Mouse (Mus musculus) liver, adult 2 months (tissue): ENCODE measurements around the gene Fen1. TPM values are rescaled to one million over a fixed set of nuclear protein-coding genes. Genes with fewer than 3 reads are reported as not detected.

Experiments
- DNase-seq: peaks from one replicate; pipeline ENCODE4 v3.0.0-alpha.2; 2011; ENCODE audit warnings: low read depth, low spot score; ENCODE audit errors: extremely low read depth
- H3K27ac ChIP-seq: fragments of 200-500 bp; replicated peaks from 2 replicates; pipeline ENCODE4 v1.5.1; 2012; ENCODE audit warnings: low read depth, mild to moderate bottlenecking, control low read depth, inconsistent platforms, low read length; ENCODE audit not compliant: insufficient read depth
- H3K27me3 ChIP-seq: fragments of 200-500 bp; 2 replicates; pipeline ENCODE4 v1.6.1; 2012; ENCODE audit warnings: mild to moderate bottlenecking, moderate library complexity, low read length, inconsistent platforms; ENCODE audit not compliant: control insufficient read depth, insufficient read depth
- H3K36me3 ChIP-seq: fragments of 200-500 bp; 2 replicates; pipeline ENCODE4 v1.6.1; 2012; ENCODE audit warnings: low read length, inconsistent platforms; ENCODE audit not compliant: control insufficient read depth, insufficient read depth
- H3K4me1 ChIP-seq: fragments of 200-500 bp; 2 replicates; pipeline ENCODE4 v1.6.1; 2011; ENCODE audit warnings: low read length; ENCODE audit not compliant: control insufficient read depth, insufficient read depth
- H3K4me3 ChIP-seq: fragments of 200-500 bp; 2 replicates; pipeline ENCODE4 v1.5.1; 2011; ENCODE audit warnings: low read depth, mild to moderate bottlenecking, control low read depth, low read length, moderate library complexity; ENCODE audit not compliant: insufficient read depth
- H3K79me2 ChIP-seq: fragments of 200-500 bp; 2 replicates; pipeline ENCODE4 v1.6.1; 2012; ENCODE audit warnings: inconsistent platforms, mild to moderate bottlenecking, low read length, moderate library complexity; ENCODE audit not compliant: control insufficient read depth, insufficient read depth
- H3K9ac ChIP-seq: fragments of 200-500 bp; 2 replicates; pipeline ENCODE4 v1.6.1; 2012; ENCODE audit warnings: low read depth, mild to moderate bottlenecking, control low read depth, inconsistent platforms, low read length
- CTCF ChIP-seq: fragments of 200-500 bp; IDR thresholded peaks from 2 replicates; pipeline ENCODE4 v1.5.1; 2011; ENCODE audit warnings: low read depth, low read length, control low read depth
- POLR2A ChIP-seq: fragments of 200-500 bp; IDR thresholded peaks from 2 replicates; pipeline ENCODE4 v1.6.1; 2011; ENCODE audit warnings: low read length, control low read depth; ENCODE audit not compliant: insufficient read depth; ENCODE audit errors: extremely low read depth
- WGBS: fragments of 180-500 bp; shearing (Covaris S2); methylation state at CpG from one replicate; pipeline ENCODE4 v1.1.7; 2018; 5-methylcytosine and 5-hydroxymethylcytosine counted together
- polyA plus RNA-seq: library from polyadenylated mRNA; depleted of rRNA; stranded (reverse); fragments of >200 nt; gene quantifications from 2 replicates; pipeline ENCODE4 v1.2.3, GENCODE M21; 2012
- total RNA-seq: library from RNA; depleted of rRNA; stranded (reverse); fragments of >200 nt; gene quantifications from 2 replicates; pipeline ENCODE4 v1.2.3, GENCODE M21; 2014

The Fen1 gene
- total and polyA plus RNA-seq, 2 experiments, result 2.5 to 3.0 TPM

DNA sequence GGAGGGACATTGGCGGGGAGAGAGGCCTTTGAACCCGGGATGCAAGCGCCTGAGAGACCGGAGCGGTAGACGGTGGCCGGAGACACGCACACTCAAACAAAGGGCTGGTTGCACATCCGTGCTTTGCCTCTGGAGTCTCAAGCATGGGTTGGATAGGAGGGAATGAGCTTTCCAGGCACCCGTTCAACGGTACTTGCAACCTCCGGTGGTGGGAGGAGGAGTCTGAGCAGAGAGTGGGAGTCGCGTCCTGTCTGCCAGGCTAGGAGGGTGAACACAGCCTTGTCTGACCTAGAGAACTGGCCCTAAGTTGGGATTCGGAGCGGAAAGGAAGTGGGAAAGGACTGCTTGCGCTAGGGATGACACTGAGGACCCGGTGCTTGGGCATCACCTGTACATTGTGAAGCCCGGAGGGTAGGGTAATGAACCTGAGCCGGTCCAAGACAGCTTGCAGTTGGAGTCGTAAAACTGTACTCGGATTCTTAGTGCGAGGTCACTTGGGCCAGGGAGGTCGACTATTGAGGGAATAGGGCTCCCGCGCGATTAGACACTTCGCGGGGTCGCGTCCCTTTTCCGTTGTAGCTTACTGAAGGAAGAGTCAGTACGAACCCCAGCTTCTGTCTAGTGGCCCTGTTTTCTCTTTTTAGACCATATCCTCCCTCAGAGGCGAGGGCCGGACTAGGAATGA lies 20.5 kb downstream of the Fen1 start:
- WGBS, result under 1% methylated on average over 35 of the region's 35 CpGs
- Histone ChIP-seq H3K36me3 (peaks cover 22% of the 10 kb centered on the region; the same call in 1 of the 2 replicates), H3K4me3 (peak overlapping the region; percentile 80), H3K4me1 (peaks cover 34% of the 10 kb centered on the region), H3K27ac (peak overlapping the region; percentile 89), H3K9ac (peak overlapping the region; percentile 91), H3K27me3 (no peaks in the 10 kb centered on the region), H3K79me2 (peaks cover 9% of the 10 kb centered on the region; the same call in 1 of the 2 replicates)
- DNase-seq, result peak; percentile 85
- TF ChIP-seq POLR2A (no peak), CTCF (no peak)

DNA sequence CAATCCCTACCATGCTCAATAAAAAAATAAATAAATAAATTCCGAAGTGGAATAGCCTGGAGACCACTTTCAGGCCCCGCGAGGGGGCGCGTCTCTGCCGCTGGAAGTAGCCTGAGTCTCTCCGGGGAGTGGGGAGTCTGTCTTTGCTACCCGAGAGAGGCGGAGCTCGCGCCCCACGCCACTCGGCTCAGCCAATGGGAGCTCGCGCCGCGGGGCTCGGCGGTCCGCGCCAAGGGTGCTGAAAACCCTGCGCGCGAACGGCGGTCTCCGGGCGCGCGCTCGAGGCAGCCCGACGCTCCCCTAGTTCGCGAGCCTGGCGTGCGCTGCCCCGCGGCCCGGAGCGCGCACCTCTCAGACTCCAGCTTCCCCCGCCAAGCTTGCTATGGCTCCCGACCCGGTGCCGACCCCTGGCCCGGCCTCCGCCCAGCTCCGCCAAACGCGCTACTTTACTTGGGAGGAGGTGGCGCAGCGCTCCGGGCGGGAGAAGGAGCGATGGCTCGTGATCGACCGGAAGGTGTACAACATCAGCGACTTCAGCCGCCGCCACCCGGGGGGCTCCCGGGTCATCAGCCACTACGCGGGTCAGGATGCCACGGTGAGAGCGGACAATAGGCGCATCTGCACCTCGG lies 21.2 kb downstream of the Fen1 start, which contains the start of gene Fads1:
Gene Fads1, plus strand, starts transcription at position 219 of the 629 bp plus-strand sequence.
- Histone ChIP-seq H3K27me3 (no peaks in the 10 kb centered on the region), H3K79me2 (peaks cover 9% of the 10 kb centered on the region; the same call in 1 of the 2 replicates), H3K9ac (peak within 1 kb of the TSS; percentile 91), H3K4me1 (peaks cover 32% of the 10 kb centered on the region), H3K4me3 (peak within 1 kb of the TSS; percentile 80), H3K36me3 (peaks cover 22% of the 10 kb centered on the region; the same call in 1 of the 2 replicates), H3K27ac (peak within 1 kb of the TSS; percentile 89)
- WGBS, result under 1% methylated on average over 70 of the region's 70 CpGs
- peak; percentile 82 for DNase-seq
- peak; percentile 62 for TF ChIP-seq POLR2A
- peak; percentile 70 for TF ChIP-seq CTCF

DNA sequence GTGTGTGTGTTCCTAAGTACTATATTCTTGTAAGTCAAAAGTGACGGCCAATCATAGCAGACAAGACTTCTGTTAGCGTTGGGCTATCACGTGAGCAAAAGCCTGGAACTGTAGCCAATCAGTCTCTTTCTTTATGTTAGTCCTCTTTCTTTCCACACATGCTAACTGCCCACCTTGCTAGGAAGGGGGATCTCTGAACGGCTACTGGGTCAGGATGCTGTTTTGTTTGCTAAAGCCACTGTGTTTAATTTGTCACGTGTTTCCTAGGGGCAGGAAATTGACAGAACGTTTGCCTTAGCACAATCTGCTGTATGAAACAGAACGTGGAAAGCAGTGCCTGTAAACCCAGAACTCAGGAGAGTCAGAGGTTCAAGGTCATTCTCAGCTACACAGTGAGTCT lies 21.8 kb downstream of the Fen1 start:
- TF ChIP-seq POLR2A (no peak), CTCF (no peak)
- WGBS, result 6% methylated on average over 7 of the region's 7 CpGs
- Histone ChIP-seq H3K4me1 (peaks cover 31% of the 10 kb centered on the region), H3K9ac (peak overlapping the region; percentile 75), H3K36me3 (peaks cover 20% of the 10 kb centered on the region; the same call in 1 of the 2 replicates), H3K4me3 (peak overlapping the region; percentile 80), H3K79me2 (peaks cover 9% of the 10 kb centered on the region; the same call in 1 of the 2 replicates), H3K27me3 (no peaks in the 10 kb centered on the region), H3K27ac (peak overlapping the region; percentile 86)
- DNase-seq, result peak; percentile 67

DNA sequence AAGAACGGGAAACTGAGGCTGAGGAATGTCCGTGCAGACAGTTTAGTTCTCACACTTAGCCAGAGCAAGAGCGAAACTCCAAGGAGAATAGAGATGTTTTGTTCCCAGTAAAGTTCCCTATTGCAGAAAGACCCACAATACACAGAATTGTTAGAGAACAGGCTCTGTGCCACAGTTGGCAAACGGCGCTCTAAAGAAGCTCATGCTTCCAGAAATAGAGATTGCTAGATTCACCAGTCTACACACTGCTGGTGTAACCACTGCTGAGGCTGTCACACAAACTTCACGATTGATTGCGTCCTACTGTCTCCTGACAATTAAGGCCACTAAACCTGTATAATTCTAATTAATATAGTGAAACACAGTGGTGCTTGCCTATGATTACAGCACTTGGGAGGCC lies 22.7 kb downstream of the Fen1 start:
- H3K36me3 ChIP-seq, result peaks cover 11% of the 10 kb centered on the region; the same call in 1 of the 2 replicates
- no peak overlapping the region for H3K27ac ChIP-seq
- no peak overlapping the region for H3K9ac ChIP-seq
- peaks cover 24% of the 10 kb centered on the region for H3K4me1 ChIP-seq
- DNase-seq, result peak; percentile 58
- no peaks in the 10 kb centered on the region for H3K27me3 ChIP-seq
- peaks cover 9% of the 10 kb centered on the region; the same call in 1 of the 2 replicates for H3K79me2 ChIP-seq
- no peak overlapping the region for H3K4me3 ChIP-seq
- WGBS, result 49% methylated on average over 7 of the region's 7 CpGs
- TF ChIP-seq POLR2A (no peak), CTCF (no peak)

DNA sequence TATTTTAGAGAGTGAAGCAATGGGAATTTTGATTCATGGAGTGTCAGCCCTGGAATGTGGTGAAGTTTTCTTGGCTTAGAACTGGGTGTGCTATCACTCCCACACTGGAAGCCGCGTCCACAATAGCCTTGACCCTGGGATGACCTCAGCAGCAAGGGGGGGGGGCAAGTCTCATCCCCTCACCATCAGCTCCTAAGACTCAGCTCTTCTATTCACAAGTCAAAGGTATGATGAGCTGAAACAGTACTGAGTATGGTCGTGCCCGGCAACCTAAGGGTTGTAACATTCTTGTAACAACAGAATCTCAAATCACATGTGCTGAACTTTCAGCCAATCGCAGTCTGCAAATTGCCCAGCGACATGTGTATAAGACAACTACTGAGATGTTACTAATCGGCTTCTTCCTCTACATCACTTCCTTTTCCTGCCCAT lies 27.0 kb downstream of the Fen1 start:
- no peak for DNase-seq
- no peak for TF ChIP-seq POLR2A
- TF ChIP-seq CTCF, result no peak
- 0 out of 2 replicates have a peak, but pooled peaks cover 3% of the 10 kb centered on the region for H3K79me2 ChIP-seq
- H3K9ac ChIP-seq, result no peak overlapping the region
- no peaks in the 10 kb centered on the region for H3K27me3 ChIP-seq
- H3K4me1 ChIP-seq, result peaks cover 3% of the 10 kb centered on the region; the same call in 1 of the 2 replicates
- H3K4me3 ChIP-seq, result no peak overlapping the region
- 54% methylated on average over 7 of the region's 7 CpGs for WGBS
- H3K27ac ChIP-seq, result no peak overlapping the region
- no peaks in the 10 kb centered on the region for H3K36me3 ChIP-seq
